Mouse (Mus musculus) monocyte, adult 2 months (primary cell): Measurements from ENCODE around the gene Vipr2.

ENCODE experiments used
- DNase-seq, 2 experiments: peaks; one replicate each; pipeline ENCODE4 v3.0.0; 2022; ENCODE audit warnings: low spot score in 2 of 2, low read depth in 1 of 2

Gene Vipr2

GRCm38 (mm10) chr12:116077074-116077854, at the start of gene Vipr2:
TSS of gene Vipr2 (plus strand) at chr12:116077726.
- peak in 1 of 2 experiments; percentile 4 for DNase-seq

GRCm38 (mm10) chr12:116028095-116028494, 49.4 kb upstream of the Vipr2 start:
- no peak for DNase-seq

GRCm38 (mm10) chr12:116035346-116035745, 42.2 kb upstream of the Vipr2 start:
- no peak for DNase-seq

- no peak for DNase-seq
These were observed 32.7 kb upstream of the Vipr2 start for GRCm38 (mm10) chr12:116044785-116045184.

GRCm38 (mm10) chr12:116047440-116048377, 29.8 kb upstream of the Vipr2 start, which contains the start of gene Zfp386:
TSS of gene Zfp386 (plus strand) at chr12:116047724.
- peak; percentile 88 to 92 for DNase-seq

- no peak for DNase-seq
These were observed 28.8 kb upstream of the Vipr2 start for GRCm38 (mm10) chr12:116048766-116049165.

GRCm38 (mm10) chr12:116049236-116049635, 28.3 kb upstream of the Vipr2 start:
- DNase-seq: no peak

- no peak for DNase-seq
These were observed 27.8 kb upstream of the Vipr2 start for GRCm38 (mm10) chr12:116049701-116050100.

- peak in 1 of 2 experiments; percentile 27 for DNase-seq
These were observed 23.2 kb upstream of the Vipr2 start for GRCm38 (mm10) chr12:116054342-116054741.

- no peak for DNase-seq
These were observed 21.4 kb upstream of the Vipr2 start for GRCm38 (mm10) chr12:116056112-116056511.

- no peak for DNase-seq
These were observed 15.8 kb upstream of the Vipr2 start for GRCm38 (mm10) chr12:116061561-116062193.

- DNase-seq: no peak
These were observed 15.3 kb upstream of the Vipr2 start for GRCm38 (mm10) chr12:116062194-116062583.

GRCm38 (mm10) chr12:116063020-116063419, 14.5 kb upstream of the Vipr2 start:
- DNase-seq: no peak

- no peak for DNase-seq
These were observed 6.5 kb upstream of the Vipr2 start for GRCm38 (mm10) chr12:116071023-116071422.

GRCm38 (mm10) chr12:116077855-116078366, 385 bp downstream of the Vipr2 start:
- DNase-seq: no peak

- DNase-seq: no peak
These were observed 5.6 kb downstream of the Vipr2 start for GRCm38 (mm10) chr12:116083125-116083524.

- DNase-seq: no peak
These were observed 6.8 kb downstream of the Vipr2 start for GRCm38 (mm10) chr12:116084294-116084693.

- no peak for DNase-seq
These were observed 9.6 kb downstream of the Vipr2 start for GRCm38 (mm10) chr12:116086951-116087600.

GRCm38 (mm10) chr12:116089836-116090235, 12.3 kb downstream of the Vipr2 start:
- DNase-seq: no peak

- no peak for DNase-seq
These were observed 17.4 kb downstream of the Vipr2 start for GRCm38 (mm10) chr12:116094765-116095555.
